Mouse (Mus musculus): ENCODE data around the gene Gemin5. TPM values are rescaled to one million over a fixed set of nuclear protein-coding genes. Genes with fewer than 3 reads are reported as not detected.
"Not testable (repeated sequence)": the region's sequence is repeated elsewhere in the genome, so short reads cannot be mapped to it uniquely, and the experiment has no call there.

The Gemin5 gene
- total and polyA plus RNA-seq, 3 experiments = 66.7 to 89.6 (median 88.6) TPM

- peaks cover 11 to 35% of the 10 kb centered on the region in 2 experiments for H3K4me1 ChIP-seq (ENCODE audit: control insufficient read depth in 1 of 2, insufficient read depth in 2 of 2)
- no peak overlapping the region for H3K9ac ChIP-seq (ENCODE audit: insufficient read depth, low read depth)
- H3K4me3 ChIP-seq (replicated peaks in 1 of 3; ENCODE audit: low read depth in 2 of 3, low read length in 2 of 3, poor library complexity in 1 of 3) = no peak overlapping the region
- dilution Hi-C loops (cut with MboI; ENCODE audit: extremely low pct_ligation_motif_present, extremely low pct_unique_long_range_greater_than_20kb, low sequenced_read_pairs) (no loop called here), in situ Hi-C loops (cut with MboI; ENCODE audit: low pct_ligation_motif_present, low pct_unique_long_range_greater_than_20kb, low sequenced_read_pairs) (loop anchor here (5.0 kb wide), 1 partner anchor 33 kb away; no protein-coding TSS in a partner anchor)
- H3K4me2 ChIP-seq (ENCODE audit: insufficient read depth, low read depth, poor library complexity, severe bottlenecking) = no peak overlapping the region
- H3K79me2 ChIP-seq (replicated peaks; ENCODE audit: control insufficient read depth, extremely low read depth, insufficient read depth, poor library complexity, severe bottlenecking) = peaks cover 9% of the 10 kb centered on the region
- no peaks in the 10 kb centered on the region for H3K27me3 ChIP-seq (replicated peaks)
- no peak for TF ChIP-seq MAFK (IDR thresholded peaks at IDR 0.05; ENCODE audit: insufficient replicate concordance, low read length)
- TF ChIP-seq ZKSCAN1 (IDR thresholded peaks at IDR 0.05; ENCODE audit: borderline replicate concordance, low read depth, low read length) = no peak
- TF ChIP-seq IRF4 (IDR thresholded peaks at IDR 0.05; ENCODE audit: low read depth, low read length) = no peak
- no peak for TF ChIP-seq TCF12 (IDR thresholded peaks at IDR 0.05; ENCODE audit: low read depth, low read length)
- no peak for TF ChIP-seq NRF1 (IDR thresholded peaks at IDR 0.05; ENCODE audit: low read depth, low read length)
- TF ChIP-seq UBTF (IDR thresholded peaks at IDR 0.05; ENCODE audit: low read depth, low read length) = no peak
- no peak for TF ChIP-seq BHLHE40 (IDR thresholded peaks at IDR 0.05; ENCODE audit: low read depth, low read length)
- no peak for TF ChIP-seq GABPA (IDR thresholded peaks at IDR 0.05; ENCODE audit: insufficient replicate concordance, low read depth, low read length)
- TF ChIP-seq RCOR1 (conservative IDR thresholded peaks at IDR 0.05; ENCODE audit: low read depth, low read length) = no peak
- no peak for TF ChIP-seq EP300 (IDR thresholded peaks at IDR 0.05; ENCODE audit: low read length)
- TF ChIP-seq ELF1 (IDR thresholded peaks at IDR 0.05; ENCODE audit: low read depth, low read length) = no peak
- TF ChIP-seq PAX5 (IDR thresholded peaks at IDR 0.05; ENCODE audit: low read length) = no peak
- no peak for TF ChIP-seq JUND (conservative IDR thresholded peaks at IDR 0.05; ENCODE audit: low read depth, low read length)
- TF ChIP-seq ZNF384 (IDR thresholded peaks at IDR 0.05; ENCODE audit: low read depth, low read length) = no peak
- no peak for DNase-seq (ENCODE audit: extremely low read depth)
- H3K9me3 ChIP-seq (replicated peaks; ENCODE audit: low read length) = no peaks in the 10 kb centered on the region
- no peaks in the 10 kb centered on the region for H3K36me3 ChIP-seq (replicated peaks in 1 of 2; ENCODE audit: control insufficient read depth in 1 of 2, insufficient read depth in 1 of 2, low read length in 1 of 2)
- no peak overlapping the region for H3K27ac ChIP-seq (ENCODE audit: insufficient read depth, low read depth)
Measured at GRCm38 (mm10) chr11:58100006-58100405, 68.3 kb downstream of the Gemin5 start.

GRCm38 (mm10) chr11:58098366-58098720, 70.0 kb downstream of the Gemin5 start:
- H3K9me3 ChIP-seq (replicated peaks; ENCODE audit: low read length); H3K4me2 ChIP-seq (ENCODE audit: insufficient read depth, low read depth, poor library complexity, severe bottlenecking); H3K27ac ChIP-seq (ENCODE audit: insufficient read depth, low read depth); H3K9ac ChIP-seq (ENCODE audit: insufficient read depth, low read depth); H3K27me3 ChIP-seq (replicated peaks); dilution Hi-C loops (cut with MboI; ENCODE audit: extremely low pct_ligation_motif_present, extremely low pct_unique_long_range_greater_than_20kb, low sequenced_read_pairs); H3K4me3 ChIP-seq (replicated peaks in 1 of 3; ENCODE audit: low read depth in 2 of 3, low read length in 2 of 3, poor library complexity in 1 of 3); H3K36me3 ChIP-seq (replicated peaks in 1 of 2; ENCODE audit: control insufficient read depth in 1 of 2, insufficient read depth in 1 of 2, low read length in 1 of 2); in situ Hi-C loops (cut with MboI; ENCODE audit: low pct_ligation_motif_present, low pct_unique_long_range_greater_than_20kb, low sequenced_read_pairs); H3K79me2 ChIP-seq (replicated peaks; ENCODE audit: control insufficient read depth, extremely low read depth, insufficient read depth, poor library complexity, severe bottlenecking); DNase-seq (ENCODE audit: extremely low read depth): not testable (repeated sequence)
- TF ChIP-seq RAD21 (IDR thresholded peaks at IDR 0.05; ENCODE audit: low read depth, low read length) (peak; percentile 1), SMC3 (IDR thresholded peaks at IDR 0.05; ENCODE audit: low read depth, low read length) (peak; percentile 43), CTCF (conservative IDR thresholded peaks at IDR 0.05 in 1 of 2, IDR thresholded peaks at IDR 0.05 in 1 of 2; ENCODE audit: low read depth in 2 of 2, low read length in 2 of 2) (peak in 1 of 2 experiments; percentile 79; a peak in 2 of 4 replicates), TCF12 (IDR thresholded peaks at IDR 0.05; ENCODE audit: low read depth, low read length) (0 out of 2 replicates have a peak, but pooled peaks have one; percentile 4), MYC (IDR thresholded peaks at IDR 0.05; ENCODE audit: low read depth, low read length) (peak; percentile 75; the same call in 1 of the 2 replicates)
- peaks cover 9 to 36% of the 10 kb centered on the region in 2 experiments for H3K4me1 ChIP-seq (ENCODE audit: control insufficient read depth in 1 of 2, insufficient read depth in 2 of 2)

Measured in CH12.LX (cell line).